Mouse (Mus musculus) ES-Bruce4 (cell line): ENCODE data around the gene Mbnl1.

Experiments
- CTCF ChIP-seq: IDR thresholded peaks from one replicate; pipeline ENCODE4 v1.8.1; 2011; ENCODE audit warnings: low read depth, low read length
- EP300 ChIP-seq: IDR thresholded peaks from 2 replicates; pipeline ENCODE4 v1.6.1; 2011; ENCODE audit warnings: low read depth, low read length; ENCODE audit not compliant: insufficient read depth
- POLR2A ChIP-seq: IDR thresholded peaks from one replicate; pipeline ENCODE4 v1.8.1; 2011; ENCODE audit warnings: low read length; ENCODE audit not compliant: insufficient read depth

GRCm38 (mm10) chr3:60559762-60560161, 87.1 kb downstream of the Mbnl1 start:
- TF ChIP-seq POLR2A = no peak
- TF ChIP-seq CTCF = no peak
- no peak for TF ChIP-seq EP300
